Mouse (Mus musculus) layer of hippocampus, adult 11-12 months (tissue): ENCODE results near the gene U2surp.

Source experiments
- DNase-seq: peaks from one replicate; pipeline ENCODE4 v3.0.0; 2022; ENCODE audit warnings: low spot score

U2surp gene

GRCm38 (mm10) chr9:95511472-95512330 is at the start of gene U2surp:
Gene U2surp (minus strand): TSS chr9:95511996.
- peak; percentile 97 for DNase-seq

GRCm38 (mm10) chr9:95559936-95560735 is 48.3 kb upstream of the U2surp start:
- DNase-seq, result peak; percentile 62

GRCm38 (mm10) chr9:95559059-95559935 is 47.5 kb upstream of the U2surp start, which contains the start of gene Paqr9:
Gene Paqr9 (plus strand): TSS chr9:95559657.
- DNase-seq, result peak; percentile 48

GRCm38 (mm10) chr9:95558726-95559058 is 46.9 kb upstream of the U2surp start:
- DNase-seq, result no peak

- no peak for DNase-seq
Observed at GRCm38 (mm10) chr9:95557722-95558121, 45.9 kb upstream of the U2surp start.

GRCm38 (mm10) chr9:95556067-95556512 is 44.3 kb upstream of the U2surp start:
- DNase-seq, result no peak

- no peak for DNase-seq
Observed at GRCm38 (mm10) chr9:95555233-95555740, 43.5 kb upstream of the U2surp start.

GRCm38 (mm10) chr9:95554231-95555221 is 42.7 kb upstream of the U2surp start:
- no peak for DNase-seq

- no peak for DNase-seq
Observed at GRCm38 (mm10) chr9:95552175-95552705, 40.4 kb upstream of the U2surp start.

- DNase-seq, result no peak
Observed at GRCm38 (mm10) chr9:95550856-95551774, 39.3 kb upstream of the U2surp start.

GRCm38 (mm10) chr9:95549626-95550411 is 38.0 kb upstream of the U2surp start:
- no peak for DNase-seq

- DNase-seq, result no peak
Observed at GRCm38 (mm10) chr9:95546679-95547078, 34.9 kb upstream of the U2surp start.

GRCm38 (mm10) chr9:95544598-95544997 is 32.8 kb upstream of the U2surp start:
- DNase-seq, result no peak

- DNase-seq, result no peak
Observed at GRCm38 (mm10) chr9:95542475-95542874, 30.7 kb upstream of the U2surp start.

- no peak for DNase-seq
Observed at GRCm38 (mm10) chr9:95541650-95542432, 30.0 kb upstream of the U2surp start.

- DNase-seq, result no peak
Observed at GRCm38 (mm10) chr9:95541208-95541607, 29.4 kb upstream of the U2surp start.

- peak; percentile 45 for DNase-seq
Observed at GRCm38 (mm10) chr9:95540487-95540886, 28.7 kb upstream of the U2surp start.
